Mouse (Mus musculus) forebrain, embryonic 11.5 days (tissue): ENCODE results near the gene Cd68. TPM values are rescaled to one million over a fixed set of nuclear protein-coding genes. Genes with fewer than 3 reads are reported as not detected.

Experiments used
- ATAC-seq: fragments of 200-750 bp; cut with Nextera tagmentation; replicated peaks from 2 replicates; pipeline ENCODE4 v1.8.0; 2017; ENCODE audit warnings: moderate TSS enrichment; ENCODE audit not compliant: low FRiP score
- DNase-seq: peaks from one replicate; pipeline ENCODE4 v3.0.0-alpha.2; 2017; ENCODE audit warnings: low spot score
- H3K27ac ChIP-seq: fragments of 300-500 bp; sonication (generic); 2 replicates; pipeline ENCODE4 v1.5.1; 2014; ENCODE audit warnings: low read depth, low read length
- H3K27me3 ChIP-seq: fragments of 300-500 bp; sonication (generic); 2 replicates; pipeline ENCODE4 v1.6.1; 2014; ENCODE audit warnings: mild to moderate bottlenecking, low read length, mixed read lengths; ENCODE audit not compliant: control insufficient read depth, insufficient read depth
- H3K36me3 ChIP-seq: fragments of 300-500 bp; sonication (generic); 2 replicates; pipeline ENCODE4 v1.6.1; 2014; ENCODE audit warnings: mild to moderate bottlenecking, low read length, moderate library complexity, mixed read lengths; ENCODE audit not compliant: control insufficient read depth, insufficient read depth
- H3K4me1 ChIP-seq: fragments of 300-500 bp; sonication (generic); replicated peaks from 2 replicates; pipeline ENCODE4 v1.6.1; 2014; ENCODE audit warnings: low read length, mixed read lengths; ENCODE audit not compliant: control insufficient read depth, insufficient read depth
- H3K4me2 ChIP-seq: fragments of 300-500 bp; sonication (generic); 2 replicates; pipeline ENCODE4 v1.6.1; 2014; ENCODE audit warnings: low read depth, mild to moderate bottlenecking, low read length, moderate library complexity, mixed read lengths; ENCODE audit not compliant: severe bottlenecking
- H3K4me3 ChIP-seq: fragments of 300-500 bp; sonication (generic); 2 replicates; pipeline ENCODE4 v1.5.1; 2014; ENCODE audit warnings: low read depth, low read length
- H3K9ac ChIP-seq: fragments of 300-500 bp; sonication (generic); 2 replicates; pipeline ENCODE4 v1.6.1; 2014; ENCODE audit warnings: low read length
- H3K9me3 ChIP-seq: fragments of 300-500 bp; sonication (generic); 2 replicates; pipeline ENCODE4 v1.6.1; 2016; ENCODE audit warnings: low read length, mixed read lengths; ENCODE audit not compliant: control insufficient read depth
- WGBS: fragments of 180-500 bp; shearing (Covaris S2); extraction: QIAGEN DNeasy Blood & Tissue Kit; methylation state at CpG from one replicate; pipeline ENCODE4 v1.1.7; 2014; 5-methylcytosine and 5-hydroxymethylcytosine counted together
- polyA plus RNA-seq: library from polyadenylated mRNA; unstranded; fragments of >200 nt; fragmentation: Nextera tagmentation; extraction: Ambion mirVana; gene quantifications from 2 replicates; pipeline ENCODE4 v1.2.1, GENCODE M21; 2014

The Cd68 gene
- polyA plus RNA-seq, 1 experiment from 2014 or later, result 6.3 TPM

GRCm38 (mm10) chr11:69689891-69690290, 23.9 kb upstream of the Cd68 start:
- 100% methylated on average over 1 of the region's 1 CpGs for WGBS
- no peaks in the 10 kb centered on the region for H3K36me3 ChIP-seq
- no peaks in the 10 kb centered on the region for H3K9me3 ChIP-seq
- H3K4me1 ChIP-seq, result 0 out of 2 replicates have a peak, but pooled peaks cover 1% of the 10 kb centered on the region
- DNase-seq (no peak), ATAC-seq (no peak)
- no peak overlapping the region for H3K27ac ChIP-seq
- H3K9ac ChIP-seq, result no peak overlapping the region
- no peaks in the 10 kb centered on the region for H3K27me3 ChIP-seq
- no peak overlapping the region for H3K4me3 ChIP-seq
- no peak overlapping the region for H3K4me2 ChIP-seq

GRCm38 (mm10) chr11:69687061-69687460, 21.1 kb upstream of the Cd68 start:
- no peak for DNase-seq
- Histone ChIP-seq H3K4me3 (no peak overlapping the region), H3K4me1 (peaks cover 4% of the 10 kb centered on the region; the same call in 1 of the 2 replicates), H3K9me3 (no peaks in the 10 kb centered on the region), H3K27me3 (no peaks in the 10 kb centered on the region), H3K9ac (no peak overlapping the region), H3K36me3 (no peaks in the 10 kb centered on the region), H3K27ac (no peak overlapping the region), H3K4me2 (no peak overlapping the region)
- 65% methylated on average over 5 of the region's 5 CpGs for WGBS
- ATAC-seq, result no peak

DNA sequence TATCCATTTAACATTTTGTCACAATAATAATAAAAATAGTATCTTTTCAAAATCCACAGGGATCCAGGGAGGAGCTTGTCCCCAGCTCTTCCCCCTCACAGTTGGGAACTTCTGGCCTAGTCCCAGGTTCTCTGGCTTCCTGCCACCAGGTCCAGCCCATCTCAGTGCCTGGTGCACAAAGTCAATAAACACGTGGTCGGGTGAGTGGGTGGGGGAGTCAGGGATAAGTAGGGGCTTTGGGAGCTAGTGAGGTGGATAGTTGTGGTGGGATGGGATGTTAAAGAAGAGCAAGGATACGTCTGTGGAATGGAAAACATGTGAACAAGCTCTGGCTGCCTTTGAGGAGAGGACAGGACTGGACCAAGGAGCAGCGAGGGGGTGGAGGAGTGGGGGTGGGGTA, 20.4 kb upstream of the Cd68 start:
- DNase-seq, result no peak
- Histone ChIP-seq H3K27me3 (no peaks in the 10 kb centered on the region), H3K27ac (no peak overlapping the region), H3K4me3 (no peak overlapping the region), H3K36me3 (no peaks in the 10 kb centered on the region), H3K9me3 (no peaks in the 10 kb centered on the region), H3K4me1 (peaks cover 4% of the 10 kb centered on the region; the same call in 1 of the 2 replicates), H3K9ac (no peak overlapping the region), H3K4me2 (no peak overlapping the region)
- WGBS, result 18% methylated on average over 4 of the region's 4 CpGs
- ATAC-seq, result no peak

DNA sequence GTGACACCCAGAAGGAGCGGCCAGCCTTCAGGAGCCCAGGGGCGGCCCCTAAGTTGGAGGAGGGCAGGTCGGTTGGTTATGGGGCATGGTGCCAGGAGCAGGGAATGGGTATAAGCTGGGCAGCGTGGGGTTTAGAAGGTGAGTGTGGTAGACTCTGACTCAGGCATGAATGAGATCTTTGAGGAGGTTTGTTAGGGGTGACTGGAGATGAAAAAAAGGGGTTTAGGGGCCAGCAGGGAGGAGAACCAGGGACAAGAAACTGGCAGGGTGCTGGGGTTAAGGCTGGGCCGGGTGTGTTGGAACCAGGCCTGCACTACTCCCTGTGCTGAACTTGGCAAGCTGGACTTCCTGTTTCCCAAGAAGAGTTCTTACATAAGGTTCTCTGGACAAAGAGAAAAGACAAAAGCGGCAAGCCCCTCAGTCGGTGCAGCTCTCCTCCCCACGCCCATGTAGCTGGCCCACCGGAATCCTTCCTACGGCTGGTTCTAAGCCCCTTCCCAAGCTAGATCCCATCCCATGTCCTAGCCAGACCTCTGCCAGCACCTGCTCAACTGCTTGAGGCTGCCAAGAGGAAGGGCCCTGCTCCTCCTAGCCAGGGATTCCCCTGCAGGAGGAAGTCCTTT, 19.7 kb upstream of the Cd68 start, which contains the start of gene Tnfsf13:
Gene Tnfsf13 (minus strand): TSS at position 259 of the 623 bp plus-strand sequence.
- Histone ChIP-seq H3K9me3 (no peaks in the 10 kb centered on the region), H3K27me3 (no peaks in the 10 kb centered on the region), H3K27ac (no peak within 1 kb of the TSS), H3K36me3 (no peaks in the 10 kb centered on the region), H3K4me3 (no peak within 1 kb of the TSS), H3K9ac (no peak within 1 kb of the TSS), H3K4me2 (no peak within 1 kb of the TSS), H3K4me1 (peaks cover 9% of the 10 kb centered on the region; the same call in 1 of the 2 replicates)
- no peak for DNase-seq
- WGBS, result 63% methylated on average over 10 of the region's 10 CpGs
- no peak for ATAC-seq

GRCm38 (mm10) chr11:69684936-69685335, 19.0 kb upstream of the Cd68 start:
- WGBS, result 84% methylated on average over 6 of the region's 6 CpGs
- Histone ChIP-seq H3K36me3 (peaks cover 2% of the 10 kb centered on the region; the same call in 1 of the 2 replicates), H3K4me2 (no peak overlapping the region), H3K9me3 (no peaks in the 10 kb centered on the region), H3K4me1 (peaks cover 12% of the 10 kb centered on the region; the same call in 1 of the 2 replicates), H3K9ac (no peak overlapping the region), H3K27ac (no peak overlapping the region), H3K27me3 (no peaks in the 10 kb centered on the region), H3K4me3 (no peak overlapping the region)
- DNase-seq (no peak), ATAC-seq (no peak)

DNA sequence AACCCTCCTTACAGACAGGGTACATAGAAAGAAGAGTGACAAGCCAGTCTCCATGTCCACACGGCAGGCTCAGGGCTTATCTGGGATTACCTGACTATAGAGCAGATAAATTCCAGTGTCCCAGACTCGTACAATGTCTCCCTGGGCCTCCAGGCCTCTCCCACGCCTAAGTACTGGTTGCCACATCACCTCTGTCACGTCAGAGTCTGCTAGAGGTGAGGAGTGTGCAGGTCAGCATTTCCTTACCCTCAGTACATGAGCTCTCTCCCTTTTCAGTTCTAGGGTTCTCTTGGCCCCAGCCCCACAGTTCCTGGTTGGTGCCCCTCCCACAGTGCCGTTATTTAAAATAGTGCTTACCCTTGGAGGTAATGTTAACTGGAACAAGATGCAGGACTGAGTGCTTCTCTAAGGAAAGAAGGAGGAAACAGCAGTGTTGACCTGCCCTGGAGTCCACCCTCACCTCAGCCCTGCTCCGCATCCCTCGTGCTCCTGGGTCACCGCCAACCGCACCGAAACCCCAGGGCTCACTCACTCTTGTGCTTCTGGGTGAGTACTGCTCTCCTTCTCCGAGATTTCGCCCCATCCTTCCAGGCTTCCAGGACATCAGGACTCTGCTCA, 18.3 kb upstream of the Cd68 start:
- 79% methylated on average over 12 of the region's 12 CpGs for WGBS
- ATAC-seq, result no peak
- no peak overlapping the region for H3K4me3 ChIP-seq
- no peak overlapping the region for H3K9ac ChIP-seq
- no peaks in the 10 kb centered on the region for H3K27me3 ChIP-seq
- no peak overlapping the region for H3K4me2 ChIP-seq
- H3K27ac ChIP-seq, result no peak overlapping the region
- peaks cover 12% of the 10 kb centered on the region; the same call in 1 of the 2 replicates for H3K4me1 ChIP-seq
- DNase-seq, result no peak
- no peaks in the 10 kb centered on the region for H3K9me3 ChIP-seq
- peaks cover 2% of the 10 kb centered on the region; the same call in 1 of the 2 replicates for H3K36me3 ChIP-seq

DNA sequence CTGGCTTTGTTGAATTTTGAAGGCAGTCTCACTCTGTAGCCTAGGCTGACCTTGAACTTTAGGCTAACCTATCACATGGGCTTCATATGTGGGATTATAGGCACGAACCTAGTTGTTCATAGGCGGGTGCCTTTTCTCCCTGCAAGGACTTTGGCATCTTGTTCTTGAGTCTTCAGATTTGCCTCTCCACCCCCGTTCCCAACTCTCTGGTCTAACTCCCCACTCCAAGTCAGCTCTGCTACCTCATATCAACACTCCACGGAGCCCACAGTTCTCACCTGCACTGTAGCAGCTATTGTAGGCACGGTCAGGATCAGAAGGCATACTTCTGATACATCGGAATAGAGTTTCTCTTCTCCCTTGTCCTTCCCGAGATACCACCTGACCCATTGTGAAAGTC, 17.6 kb upstream of the Cd68 start:
- ATAC-seq (no peak), DNase-seq (no peak)
- Histone ChIP-seq H3K4me1 (peaks cover 12% of the 10 kb centered on the region; the same call in 1 of the 2 replicates), H3K36me3 (peaks cover 2% of the 10 kb centered on the region; the same call in 1 of the 2 replicates), H3K9me3 (no peaks in the 10 kb centered on the region), H3K9ac (peak overlapping the region; percentile 32; the same call in 1 of the 2 replicates), H3K27ac (no peak overlapping the region), H3K4me2 (no peak overlapping the region), H3K27me3 (no peaks in the 10 kb centered on the region), H3K4me3 (no peak overlapping the region)
- WGBS, result 80% methylated on average over 7 of the region's 7 CpGs

- peaks cover 12% of the 10 kb centered on the region; the same call in 1 of the 2 replicates for H3K4me1 ChIP-seq
- peaks cover 2% of the 10 kb centered on the region; the same call in 1 of the 2 replicates for H3K36me3 ChIP-seq
- peak; percentile 45; the same call in 1 of the 2 replicates for ATAC-seq
- H3K27me3 ChIP-seq, result no peaks in the 10 kb centered on the region
- H3K27ac ChIP-seq, result no peak overlapping the region; the same call in 1 of the 2 replicates
- peak; percentile 95 for DNase-seq
- no peaks in the 10 kb centered on the region for H3K9me3 ChIP-seq
- H3K4me2 ChIP-seq, result peak overlapping the region; percentile 94; the same call in 1 of the 2 replicates
- peak overlapping the region; percentile 32 for H3K9ac ChIP-seq
- WGBS, result 26% methylated on average over 12 of the region's 12 CpGs
- H3K4me3 ChIP-seq, result no peak overlapping the region
Observed at GRCm38 (mm10) chr11:69682840-69683533, 17.0 kb upstream of the Cd68 start.
